Mouse (Mus musculus): Measurements from ENCODE around the gene Ide.

DNA sequence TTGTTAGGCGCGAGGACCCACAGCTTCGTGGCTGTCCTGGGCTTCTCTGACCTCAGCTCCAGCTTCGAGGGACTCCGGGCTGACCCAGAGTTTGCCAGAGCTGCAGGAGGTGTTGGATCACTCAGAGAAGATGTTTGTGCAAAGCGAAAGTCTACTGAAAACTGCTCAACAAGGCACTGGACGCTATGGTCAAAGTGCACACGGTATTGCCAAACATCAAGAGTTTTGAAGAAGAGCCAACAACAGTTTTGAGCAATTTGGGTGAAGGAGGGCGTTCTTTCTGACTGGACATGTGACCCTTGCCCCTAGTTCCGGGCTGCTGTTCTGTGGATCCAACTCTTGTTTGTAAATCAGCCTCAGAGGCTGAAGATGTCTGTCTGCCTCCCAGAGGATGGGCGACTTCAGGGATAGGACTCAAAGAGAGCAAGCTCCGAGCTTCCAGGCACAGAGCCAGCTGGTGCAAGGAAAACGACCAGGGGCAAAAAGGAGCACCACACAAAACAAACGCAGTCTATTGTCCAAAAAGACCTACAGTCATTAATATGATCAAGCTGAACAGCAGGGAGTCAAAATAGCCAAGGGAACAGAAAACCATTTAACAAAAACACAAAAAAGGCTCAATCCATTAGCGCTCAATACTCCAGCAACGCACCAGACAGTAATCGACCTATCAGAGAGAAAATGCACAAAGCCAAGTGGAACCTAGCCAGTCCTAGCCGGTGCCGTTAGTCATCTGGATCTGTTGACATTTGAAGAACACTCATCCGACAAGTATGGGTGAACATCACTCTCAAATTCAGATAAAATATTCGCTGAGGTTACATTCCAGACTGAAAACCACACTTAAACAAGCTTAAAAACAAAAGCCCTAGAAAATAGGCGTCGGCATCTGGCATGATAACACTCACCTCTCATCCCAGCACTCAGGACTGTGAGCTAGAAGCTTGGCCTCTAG is 73.4 kb downstream of the Ide start:
- TF ChIP-seq CTCF (IDR thresholded peaks at IDR 0.05; ENCODE audit: extremely low read depth, insufficient read depth, low read length) (no peak), POLR2A (IDR thresholded peaks at IDR 0.05; ENCODE audit: extremely low read depth, insufficient read depth, low read length) (no peak)

Measured in cortical plate, adult 2 months (tissue).